9 mouse cellular contexts compared by ENCODE assay signal in the genomic region with DNA sequence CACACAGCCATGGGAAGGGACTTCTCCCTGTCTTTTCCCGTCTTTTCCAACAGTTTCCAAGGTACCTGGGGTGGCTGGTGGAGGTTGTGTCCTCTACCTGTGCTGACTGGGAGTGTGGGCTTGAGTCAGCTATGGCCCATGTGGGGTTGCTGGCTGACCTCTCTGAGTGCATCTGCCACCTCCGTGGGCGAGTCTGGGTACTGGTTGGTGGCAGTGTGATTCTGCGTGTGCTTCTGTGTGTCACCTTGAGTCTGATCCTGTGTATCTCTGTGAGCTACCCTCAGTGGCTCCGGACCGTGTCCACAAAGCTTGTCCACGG. TPM values are rescaled to one million over a fixed set of nuclear protein-coding genes. Genes with fewer than 3 reads are reported as not detected.
DNase-seq lines count a peak whose midpoint lies in the region; ATAC-seq and TF ChIP-seq lines count a peak whose summit lies in the region.
"Had no signal": no experiment of that assay in that cellular context is flagged by ENCODE, and none has a peak within 500 bp of the region (broad histone marks: within the 10 kb centered on the region; RNA-seq: fewer than 3 reads in every experiment).

No protein-coding gene starts in this region.

- peak overlapping the region; percentile 93; the same call in 1 of the 2 replicates for H3K4me2 ChIP-seq in forebrain, embryonic 11.5 days (ENCODE audit: low read depth, low read length, severe bottlenecking)
- H3K4me2 ChIP-seq in neural tube, embryonic 14.5 days (ENCODE audit: low read depth, low read length) = peak overlapping the region; percentile 93

- WGBS in forebrain, embryonic 11.5 days = 80% methylated on average over 7 of the region's 7 CpGs
- 76% methylated on average over 7 of the region's 7 CpGs for WGBS in limb, embryonic 10.5 days
- WGBS in neural tube, embryonic 14.5 days = 70% methylated on average over 7 of the region's 7 CpGs

- TF ChIP-seq CTCF in layer of hippocampus, adult 2 months (conservative IDR thresholded peaks at IDR 0.05) = no peak

- no peak for DNase-seq in layer of hippocampus, adult 2 months (ENCODE audit: low spot score in 2 of 2)
- DNase-seq in layer of hippocampus, adult 8-10 months (ENCODE audit: low spot score in 2 of 2) = no peak
- no peak for DNase-seq in forebrain, embryonic 11.5 days (ENCODE audit: low spot score)
- no peak for DNase-seq in limb, embryonic 10.5 days (ENCODE audit: low spot score)
- no peak for DNase-seq in thymus, postnatal 36 days
- DNase-seq in thymus, postnatal 10 days (ENCODE audit: low spot score in 2 of 2) = no peak
- DNase-seq in kidney, postnatal 4 days = no peak

- no peak for ATAC-seq in forebrain, embryonic 11.5 days (replicated peaks; ENCODE audit: low FRiP score)
- ATAC-seq in neural tube, embryonic 14.5 days (ENCODE audit: low read depth) = no peak

- peaks cover 9% of the 10 kb centered on the region; the same call in 1 of the 2 replicates for H3K4me1 ChIP-seq in forebrain, embryonic 11.5 days (replicated peaks; ENCODE audit: control insufficient read depth, insufficient read depth, low read length)
- peaks cover 26% of the 10 kb centered on the region for H3K4me1 ChIP-seq in limb, embryonic 10.5 days
- peaks cover 30% of the 10 kb centered on the region for H3K4me1 ChIP-seq in neural tube, embryonic 14.5 days (ENCODE audit: control insufficient read depth, insufficient read depth, low read length)

- peak overlapping the region; percentile 94; the same call in 1 of the 2 replicates for H3K27ac ChIP-seq in layer of hippocampus, adult 2 months
- H3K27ac ChIP-seq in forebrain, embryonic 11.5 days (ENCODE audit: low read depth, low read length) = no peak overlapping the region
- H3K27ac ChIP-seq in limb, embryonic 10.5 days = no peak overlapping the region
- no peak overlapping the region for H3K27ac ChIP-seq in neural tube, embryonic 14.5 days (ENCODE audit: low read depth, low read length)
- H3K27ac ChIP-seq: macrophage had no signal

- H3K36me3 ChIP-seq in forebrain, embryonic 11.5 days (ENCODE audit: control insufficient read depth, insufficient read depth, low read length) = no peaks in the 10 kb centered on the region
- H3K36me3 ChIP-seq in limb, embryonic 10.5 days = no peaks in the 10 kb centered on the region
- no peaks in the 10 kb centered on the region for H3K36me3 ChIP-seq in neural tube, embryonic 14.5 days (ENCODE audit: control insufficient read depth, insufficient read depth, low read length)

- no peaks in the 10 kb centered on the region for H3K27me3 ChIP-seq in forebrain, embryonic 11.5 days (ENCODE audit: control insufficient read depth, insufficient read depth, low read length)
- no peaks in the 10 kb centered on the region for H3K27me3 ChIP-seq in limb, embryonic 10.5 days (ENCODE audit: low read depth, poor library complexity, severe bottlenecking)
- no peaks in the 10 kb centered on the region for H3K27me3 ChIP-seq in neural tube, embryonic 14.5 days (ENCODE audit: control insufficient read depth, insufficient read depth, low read length)

- no peaks in the 10 kb centered on the region for H3K9me3 ChIP-seq in forebrain, embryonic 11.5 days (ENCODE audit: control insufficient read depth, low read length)
- no peaks in the 10 kb centered on the region for H3K9me3 ChIP-seq in limb, embryonic 10.5 days (replicated peaks)
- H3K9me3 ChIP-seq in neural tube, embryonic 14.5 days (ENCODE audit: control insufficient read depth, low read length) = no peaks in the 10 kb centered on the region

- H3K4me3 ChIP-seq in layer of hippocampus, adult 2 months = peak overlapping the region; percentile 95
- H3K4me3 ChIP-seq in forebrain, embryonic 11.5 days (ENCODE audit: low read depth, low read length) = peak overlapping the region; percentile 81; the same call in 1 of the 2 replicates
- H3K4me3 ChIP-seq in limb, embryonic 10.5 days = peak overlapping the region; percentile 72
- H3K4me3 ChIP-seq in neural tube, embryonic 14.5 days (ENCODE audit: low read depth, low read length) = peak overlapping the region; percentile 89

- peak overlapping the region; percentile 16; the same call in 1 of the 2 replicates for H3K9ac ChIP-seq in forebrain, embryonic 11.5 days (ENCODE audit: low read length)
- H3K9ac ChIP-seq in neural tube, embryonic 14.5 days (replicated peaks; ENCODE audit: low read depth, low read length) = peak overlapping the region; percentile 83

RNA-seq across cellular contexts. Expression of gene Bace1, which starts 1.6 kb away (rescaled TPM):
- 10 to 100 TPM; 76.6 to 80.3 TPM for total RNA-seq in layer of hippocampus, adult 2 months (2021)
- total RNA-seq in layer of hippocampus, adult 8-10 months (2022) = 10 to 100 TPM; 72.1 to 88.1 (median 77.0) TPM
- 29.8 and 30.7 TPM in 2 replicates for polyA plus RNA-seq in forebrain, embryonic 11.5 days (2014; fragmentation: Nextera tagmentation; extraction: Ambion mirVana)
- 20.3 and 22.1 TPM in 2 replicates for polyA plus RNA-seq in limb, embryonic 10.5 days (2016; fragmentation: Nextera tagmentation; extraction: Ambion mirVana)
- 49.8 and 56.4 TPM in 2 replicates for polyA plus RNA-seq in neural tube, embryonic 14.5 days (2014; fragmentation: Nextera tagmentation; extraction: Ambion mirVana)

RNA-seq across cellular contexts. Expression of gene Cep164, which starts 11.4 kb away (rescaled TPM):
- total RNA-seq in layer of hippocampus, adult 2 months (2021) = 10 to 100 TPM; 13.6 TPM
- total RNA-seq in layer of hippocampus, adult 8-10 months (2022) = 10 to 100 TPM; 14.6 to 20.3 (median 17.8) TPM
- polyA plus RNA-seq in forebrain, embryonic 11.5 days (2014; fragmentation: Nextera tagmentation; extraction: Ambion mirVana) = 17.5 and 21.5 TPM in 2 replicates
- 22.0 and 24.1 TPM in 2 replicates for polyA plus RNA-seq in limb, embryonic 10.5 days (2016; fragmentation: Nextera tagmentation; extraction: Ambion mirVana)
- 11.8 and 12.7 TPM in 2 replicates for polyA plus RNA-seq in neural tube, embryonic 14.5 days (2014; fragmentation: Nextera tagmentation; extraction: Ambion mirVana)
